Mouse (Mus musculus): ENCODE measurements around the gene Hltf.

GRCm38 (mm10) chr3:20104776-20105175 is 47.2 kb downstream of the Hltf start:
- TF ChIP-seq CTCF (IDR thresholded peaks at IDR 0.05; ENCODE audit: low read depth, low read length) (no peak), POLR2A (IDR thresholded peaks at IDR 0.05; ENCODE audit: extremely low read depth, insufficient read depth, low read length) (no peak)
